Mouse (Mus musculus) left cerebral cortex, postnatal 14 days (tissue): ENCODE data around the gene P2ry12. TPM values are rescaled to one million over a fixed set of nuclear protein-coding genes. Genes with fewer than 3 reads are reported as not detected.

Source experiments
- DNase-seq, 2 experiments: peaks; one replicate each; pipeline ENCODE4 v3.0.0; 2021 to 2022; ENCODE audit warnings: low spot score in 2 of 2, mixed read lengths in 1 of 2
- intact Hi-C: fragments of 180-260 bp; cut with DNase I; formaldehyde crosslinking; loops from one replicate; pipeline ENCODE4 v1.15.1; 2025
- total RNA-seq, 2 experiments: library from RNA; stranded (reverse); gene quantifications; 2 replicates each; pipeline ENCODE4 v1.2.3; 2021

P2ry12 gene
- total RNA-seq, 2 experiments from 2014 or later, result 70.6 to 76.3 TPM

GRCm38 (mm10) chr3:59250454-59250853 is 12.2 kb downstream of the P2ry12 start:
- intact Hi-C loops, result no loop called here
- no peak for DNase-seq

- no peak for DNase-seq
- intact Hi-C loops, result no loop called here
Measured at GRCm38 (mm10) chr3:59248031-59248430, 14.6 kb downstream of the P2ry12 start.

- intact Hi-C loops, result no loop called here
- DNase-seq, result peak; percentile 78 to 82
Measured at GRCm38 (mm10) chr3:59243384-59243783, 19.3 kb downstream of the P2ry12 start.

GRCm38 (mm10) chr3:59234878-59235277 is 27.8 kb downstream of the P2ry12 start:
- peak in 1 of 2 experiments; percentile 14 for DNase-seq
- intact Hi-C loops, result no loop called here

GRCm38 (mm10) chr3:59230912-59231311 is 31.8 kb downstream of the P2ry12 start:
- peak; percentile 41 to 55 for DNase-seq
- intact Hi-C loops, result no loop called here

- intact Hi-C loops, result no loop called here
- peak in 1 of 2 experiments; percentile 61 for DNase-seq
Measured at GRCm38 (mm10) chr3:59228730-59229551, 33.7 kb downstream of the P2ry12 start.

GRCm38 (mm10) chr3:59227696-59228095 is 35.0 kb downstream of the P2ry12 start:
- no peak for DNase-seq
- intact Hi-C loops, result no loop called here

GRCm38 (mm10) chr3:59225411-59225810 is 37.3 kb downstream of the P2ry12 start:
- no peak for DNase-seq
- intact Hi-C loops, result no loop called here

GRCm38 (mm10) chr3:59222303-59222702 is 40.4 kb downstream of the P2ry12 start:
- intact Hi-C loops, result no loop called here
- no peak for DNase-seq

GRCm38 (mm10) chr3:59219326-59219725 is 43.3 kb downstream of the P2ry12 start:
- DNase-seq, result no peak

GRCm38 (mm10) chr3:59217211-59217610 is 45.5 kb downstream of the P2ry12 start:
- DNase-seq, result no peak
- intact Hi-C loops, result no loop called here

More at GRCm38 (mm10) chr3:59219326-59219725, 43.3 kb downstream of the P2ry12 start:
- intact Hi-C loops, result no loop called here

GRCm38 (mm10) chr3:59212404-59212803 is 50.3 kb downstream of the P2ry12 start:
- no peak for DNase-seq
- intact Hi-C loops, result no loop called here

GRCm38 (mm10) chr3:59211784-59212183 is 50.9 kb downstream of the P2ry12 start:
- intact Hi-C loops, result no loop called here

GRCm38 (mm10) chr3:59210727-59211126 is 51.9 kb downstream of the P2ry12 start, which contains the start of gene P2ry13:
Gene P2ry13 (minus strand): TSS chr3:59210882.
- DNase-seq, result no peak
- intact Hi-C loops, result no loop called here

More at GRCm38 (mm10) chr3:59211784-59212183, 50.9 kb downstream of the P2ry12 start:
- DNase-seq, result peak in 1 of 2 experiments; percentile 26

- intact Hi-C loops, result no loop called here
- DNase-seq, result no peak
Measured at GRCm38 (mm10) chr3:59210089-59210488, 52.6 kb downstream of the P2ry12 start.

- intact Hi-C loops, result loop anchor here (1.0 kb wide), 1 partner anchor 89 kb away; no protein-coding TSS in a partner anchor
- peak; percentile 74 to 85 for DNase-seq
Measured at GRCm38 (mm10) chr3:59208650-59209548, 53.8 kb downstream of the P2ry12 start.

- no peak for DNase-seq
- intact Hi-C loops, result no loop called here
Measured at GRCm38 (mm10) chr3:59205941-59206340, 56.7 kb downstream of the P2ry12 start.

- intact Hi-C loops, result no loop called here
- DNase-seq, result no peak
Measured at GRCm38 (mm10) chr3:59204719-59205503, 57.8 kb downstream of the P2ry12 start.

GRCm38 (mm10) chr3:59203802-59204520 is 58.7 kb downstream of the P2ry12 start:
- intact Hi-C loops, result no loop called here
- DNase-seq, result no peak
